In the genomic region with DNA sequence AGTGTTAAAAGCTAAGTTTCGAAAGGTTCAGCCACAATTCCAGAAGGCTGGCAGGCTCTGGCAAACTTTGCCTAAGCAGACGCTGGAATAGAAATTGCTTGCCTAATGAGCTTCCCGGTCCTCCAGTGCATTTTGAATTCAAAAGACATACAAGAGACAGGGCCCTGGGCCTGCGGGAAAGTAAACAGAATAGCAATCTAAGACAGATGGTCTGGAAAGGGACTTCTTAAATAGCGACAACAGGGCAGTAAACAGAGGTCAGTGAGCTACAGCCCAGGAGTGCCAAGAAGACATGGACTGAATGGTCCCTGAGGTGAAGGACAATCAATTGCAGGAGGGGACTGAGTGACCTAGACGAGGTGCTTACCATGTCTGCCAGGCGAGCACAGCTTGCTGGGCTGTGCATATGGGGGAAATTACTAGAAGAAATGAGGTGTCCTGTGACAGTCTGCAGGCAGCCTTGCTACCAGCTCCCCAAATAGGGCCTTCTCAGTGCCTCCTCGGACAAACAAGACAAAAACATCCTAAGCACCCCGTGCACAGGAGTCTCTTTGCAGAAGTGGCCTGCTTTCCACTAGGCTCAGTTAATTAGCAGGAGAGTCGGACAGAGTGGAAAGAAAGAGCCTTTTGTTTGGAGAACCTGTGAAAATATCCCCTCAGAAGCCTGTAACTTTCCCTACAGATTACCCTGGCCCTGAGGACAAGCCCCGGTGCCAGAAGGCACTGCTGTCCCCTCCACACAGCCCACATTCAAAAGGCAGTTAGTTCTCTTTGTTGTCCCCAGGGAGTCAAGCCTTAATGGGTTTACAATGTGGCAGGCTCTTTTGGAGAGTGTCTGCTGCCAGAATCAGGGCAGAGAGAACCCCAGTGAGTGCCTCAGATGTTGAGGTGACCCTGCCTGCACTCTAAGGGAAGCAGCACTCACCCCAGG, we compare ENCODE assay signal across 9 mouse cellular contexts.
DNase-seq lines count a peak whose midpoint lies in the region; ATAC-seq and TF ChIP-seq lines count a peak whose summit lies in the region.
"Had no signal": no experiment of that assay in that cellular context is flagged by ENCODE, and none has a peak within 500 bp of the region (broad histone marks: within the 10 kb centered on the region; RNA-seq: fewer than 3 reads in every experiment).

No protein-coding gene starts in this region.

- TF ChIP-seq POLR2A in olfactory bulb, adult 2 months (IDR thresholded peaks at IDR 0.05; ENCODE audit: insufficient read depth, low read depth, low read length), result no peak

- H3K4me2 ChIP-seq in hindbrain, embryonic 15.5 days, result no peak overlapping the region
- H3K4me2 ChIP-seq in liver, postnatal 0 days (ENCODE audit: low read depth, low read length), result peak overlapping the region; percentile 28

- peak overlapping the region; percentile 83 for H3K27ac ChIP-seq in gastrocnemius, adult 2 months
- peak overlapping the region; percentile 68 for H3K27ac ChIP-seq in hindbrain, embryonic 15.5 days (replicated peaks)
- H3K27ac ChIP-seq in liver, postnatal 0 days (ENCODE audit: low read depth), result peak overlapping the region; percentile 69
- peak overlapping the region; percentile 59 for H3K27ac ChIP-seq in olfactory bulb, adult 2 months (ENCODE audit: insufficient read depth, low read depth, low read length)

- no peak for TF ChIP-seq EP300 in liver, postnatal 0 days (IDR thresholded peaks at IDR 0.05; ENCODE audit: low read depth)

- DNase-seq in cerebellum, postnatal 4 days (ENCODE audit: low spot score in 2 of 2), result no peak
- DNase-seq in brain, embryonic 18.5 days (ENCODE audit: low read depth, low spot score), result peak; percentile 28
- peak; percentile 53 for DNase-seq in gastrocnemius, adult 2 months
- DNase-seq in liver, postnatal 0 days, result no peak
- DNase-seq in testis, postnatal 10 days (ENCODE audit: low spot score), result no peak

- peak overlapping the region; percentile 52 for H3K4me3 ChIP-seq in gastrocnemius, adult 2 months
- no peak overlapping the region for H3K4me3 ChIP-seq in hindbrain, embryonic 15.5 days
- H3K4me3 ChIP-seq in liver, postnatal 0 days (ENCODE audit: low read depth, low read length), result no peak overlapping the region
- H3K4me3 ChIP-seq in olfactory bulb, adult 2 months (ENCODE audit: insufficient read depth, low read depth, low read length), result no peak overlapping the region
- H3K4me3 ChIP-seq: erythroblast, embryonic 14.5 days had no signal

- no peak overlapping the region for H3K9ac ChIP-seq in hindbrain, embryonic 15.5 days
- H3K9ac ChIP-seq in liver, postnatal 0 days (replicated peaks), result peak overlapping the region; percentile 30; the same call in 1 of the 2 replicates

- peak; percentile 10; the same call in 1 of the 2 replicates for ATAC-seq in cerebellum, adult (ENCODE audit: insufficient number of reproducible peaks, low FRiP score, low TSS enrichment)
- peak; percentile 62; the same call in 1 of the 2 replicates for ATAC-seq in hindbrain, embryonic 15.5 days (ENCODE audit: low FRiP score, low read depth)
- no peak; the same call in 1 of the 2 replicates for ATAC-seq in liver, postnatal 0 days

- H3K27me3 ChIP-seq in hindbrain, embryonic 15.5 days, result no peaks in the 10 kb centered on the region
- no peaks in the 10 kb centered on the region for H3K27me3 ChIP-seq in liver, postnatal 0 days (ENCODE audit: insufficient read depth, low read length)

- 11% methylated on average over 11 of the region's 11 CpGs for WGBS in hindbrain, embryonic 15.5 days
- WGBS in liver, postnatal 0 days (ENCODE audit: insufficient replicate concordance), result 44% methylated on average over 11 of the region's 11 CpGs
- 49% methylated on average over 11 of the region's 11 CpGs for WGBS in olfactory bulb, adult 2 months

- no peak for TF ChIP-seq CTCF in gastrocnemius, adult 2 months (IDR thresholded peaks at IDR 0.05)
- no peak for TF ChIP-seq CTCF in liver, postnatal 0 days (IDR thresholded peaks at IDR 0.05; ENCODE audit: low read depth)
- TF ChIP-seq CTCF in olfactory bulb, adult 2 months (IDR thresholded peaks at IDR 0.05; ENCODE audit: insufficient read depth, low read depth, low read length), result no peak

- intact Hi-C loops in gastrocnemius, adult 2 months (cut with DNase I), result loop anchor here (5.0 kb wide), 3 partner anchors 44 to 466 kb away; no protein-coding TSS in a partner anchor

- no peaks in the 10 kb centered on the region for H3K36me3 ChIP-seq in hindbrain, embryonic 15.5 days
- H3K36me3 ChIP-seq in liver, postnatal 0 days (replicated peaks; ENCODE audit: insufficient read depth, low read length), result no peaks in the 10 kb centered on the region

- H3K4me1 ChIP-seq in hindbrain, embryonic 15.5 days (replicated peaks), result peaks cover 20% of the 10 kb centered on the region
- peaks cover 12% of the 10 kb centered on the region for H3K4me1 ChIP-seq in liver, postnatal 0 days (ENCODE audit: insufficient read depth)
- 0 out of 2 replicates have a peak, but pooled peaks cover 7% of the 10 kb centered on the region for H3K4me1 ChIP-seq in olfactory bulb, adult 2 months (ENCODE audit: control insufficient read depth, insufficient read depth, low read length)

- H3K9me3 ChIP-seq in hindbrain, embryonic 15.5 days, result no peaks in the 10 kb centered on the region
- no peaks in the 10 kb centered on the region for H3K9me3 ChIP-seq in liver, postnatal 0 days (ENCODE audit: low read length)

Comparison
In these comparisons a context has a peak if more than half of its experiments do, and no peak if none do; other contexts are left out.
1. DNase-seq: peak in brain, embryonic 18.5 days (single experiment) and gastrocnemius, adult 2 months (single experiment); none in cerebellum, postnatal 4 days (0 of 2), liver, postnatal 0 days (single experiment) and testis, postnatal 10 days (single experiment).
2. Peak in every context shown above with its lines, with median percentiles within 50 percentile points of each other: H3K27ac ChIP-seq.